Mouse (Mus musculus) liver, embryonic 11.5 days (tissue): Measurements from ENCODE around the gene Krtap1-5. TPM values are rescaled to one million over a fixed set of nuclear protein-coding genes. Genes with fewer than 3 reads are reported as not detected.
"Not testable (repeated sequence)": the region's sequence is repeated elsewhere in the genome, so short reads cannot be mapped to it uniquely, and the experiment has no call there.

Experiments
- ATAC-seq: fragments of 200-750 bp; cut with Nextera tagmentation; replicated peaks from 2 replicates; pipeline ENCODE4 v1.8.0; 2017; ENCODE audit warnings: moderate number of reproducible peaks, mild to moderate bottlenecking, moderate TSS enrichment, moderate library complexity; ENCODE audit not compliant: low FRiP score
- DNase-seq: peaks from one replicate; pipeline ENCODE4 v3.0.0-alpha.2; 2017; ENCODE audit warnings: low spot score
- H3K27ac ChIP-seq: fragments of 300-500 bp; sonication (generic); 2 replicates; pipeline ENCODE4 v1.5.1; 2014; ENCODE audit warnings: mild to moderate bottlenecking, low read depth, low read length, control low read depth
- H3K27me3 ChIP-seq: fragments of 300-500 bp; sonication (generic); replicated peaks from 2 replicates; pipeline ENCODE4 v1.6.1; 2014; ENCODE audit warnings: low read length, mixed read lengths; ENCODE audit not compliant: control insufficient read depth, insufficient read depth
- H3K36me3 ChIP-seq: fragments of 300-500 bp; sonication (generic); 2 replicates; pipeline ENCODE4 v1.6.1; 2014; ENCODE audit warnings: mild to moderate bottlenecking, low read length, moderate library complexity, mixed read lengths; ENCODE audit not compliant: control insufficient read depth, insufficient read depth
- H3K4me1 ChIP-seq: fragments of 300-500 bp; sonication (generic); replicated peaks from 2 replicates; pipeline ENCODE4 v1.6.1; 2014; ENCODE audit warnings: low read length, mixed read lengths; ENCODE audit not compliant: control insufficient read depth, insufficient read depth
- H3K4me2 ChIP-seq: fragments of 300-500 bp; sonication (generic); 2 replicates; pipeline ENCODE4 v1.6.1; 2014; ENCODE audit warnings: mild to moderate bottlenecking, control low read depth, moderate library complexity
- H3K4me3 ChIP-seq: fragments of 300-500 bp; sonication (generic); 2 replicates; pipeline ENCODE4 v1.5.1; 2014; ENCODE audit warnings: low read depth, low read length, control low read depth
- H3K9ac ChIP-seq: fragments of 300-500 bp; sonication (generic); 2 replicates; pipeline ENCODE4 v1.6.1; 2014; ENCODE audit warnings: low read depth, low read length, control low read depth
- H3K9me3 ChIP-seq: fragments of 300-500 bp; sonication (generic); 2 replicates; pipeline ENCODE4 v1.6.1; 2016; ENCODE audit warnings: low read length, inconsistent platforms, mixed read lengths; ENCODE audit not compliant: control insufficient read depth
- WGBS: fragments of 180-500 bp; shearing (Covaris S2); extraction: QIAGEN DNeasy Blood & Tissue Kit; methylation state at CpG from one replicate; pipeline ENCODE4 v1.1.7; 2014; 5-methylcytosine and 5-hydroxymethylcytosine counted together
- polyA plus RNA-seq: library from polyadenylated mRNA; unstranded; fragments of >200 nt; fragmentation: Nextera tagmentation; extraction: Ambion mirVana; gene quantifications from 2 replicates; pipeline ENCODE4 v1.2.1, GENCODE M21; 2014

Krtap1-5 gene
- not detected in 2 replicates for polyA plus RNA-seq

- Histone ChIP-seq H3K36me3 (no peaks in the 10 kb centered on the region), H3K9ac (no peak within 1 kb of the TSS), H3K27me3 (no peaks in the 10 kb centered on the region), H3K9me3 (no peaks in the 10 kb centered on the region), H3K4me2 (no peak within 1 kb of the TSS), H3K27ac (no peak within 1 kb of the TSS), H3K4me3 (no peak within 1 kb of the TSS), H3K4me1 (no peaks in the 10 kb centered on the region)
- ATAC-seq = no peak
- 89% methylated on average over 6 of the region's 6 CpGs for WGBS
- DNase-seq = no peak
Measured at GRCm38 (mm10) chr11:99580636-99581035, at the start of gene Krtap1-5. TSS of gene Krtap1-5 (minus strand) at chr11:99581016.

GRCm38 (mm10) chr11:99628138-99628537 lies 47.3 kb upstream of the Krtap1-5 start, which contains the start of gene Krtap4-1:
TSS of gene Krtap4-1 (minus strand) at chr11:99628238.
- Histone ChIP-seq H3K27me3 (no peaks in the 10 kb centered on the region), H3K4me3 (no peak within 1 kb of the TSS), H3K9me3 (no peaks in the 10 kb centered on the region), H3K4me2 (no peak within 1 kb of the TSS), H3K27ac (no peak within 1 kb of the TSS), H3K9ac (no peak within 1 kb of the TSS), H3K36me3 (no peaks in the 10 kb centered on the region), H3K4me1 (no peaks in the 10 kb centered on the region)
- 76% methylated on average over 4 of the region's 4 CpGs for WGBS
- DNase-seq (no peak), ATAC-seq (no peak)

- ATAC-seq (no peak), DNase-seq (no peak)
- Histone ChIP-seq H3K27me3 (no peaks in the 10 kb centered on the region), H3K9me3 (no peaks in the 10 kb centered on the region), H3K4me3 (no peak within 1 kb of the TSS), H3K4me2 (no peak within 1 kb of the TSS), H3K27ac (no peak within 1 kb of the TSS), H3K9ac (no peak within 1 kb of the TSS), H3K36me3 (no peaks in the 10 kb centered on the region), H3K4me1 (no peaks in the 10 kb centered on the region)
- 79% methylated on average over 2 of the region's 2 CpGs for WGBS
Measured at GRCm38 (mm10) chr11:99620335-99620734, 39.5 kb upstream of the Krtap1-5 start, which contains the start of gene Gm11562. TSS of gene Gm11562 (minus strand) at chr11:99620435.

- Histone ChIP-seq H3K36me3 (no peaks in the 10 kb centered on the region), H3K4me2 (no peak within 1 kb of the TSS), H3K27me3 (no peaks in the 10 kb centered on the region), H3K9ac (no peak within 1 kb of the TSS), H3K4me1 (no peaks in the 10 kb centered on the region), H3K27ac (no peak within 1 kb of the TSS), H3K4me3 (no peak within 1 kb of the TSS), H3K9me3 (no peaks in the 10 kb centered on the region)
- DNase-seq (no peak), ATAC-seq (no peak)
- 54% methylated on average over 3 of the region's 3 CpGs for WGBS
Measured at GRCm38 (mm10) chr11:99614796-99615363, 34.1 kb upstream of the Krtap1-5 start, which contains the start of gene Krtap2-4. TSS of gene Krtap2-4 (minus strand) at chr11:99614846.

GRCm38 (mm10) chr11:99610089-99610488 lies 29.3 kb upstream of the Krtap1-5 start, which contains the start of gene Gm11937:
TSS of gene Gm11937 (minus strand) at chr11:99610189.
- H3K27ac ChIP-seq, H3K27me3 ChIP-seq, H3K4me1 ChIP-seq, H3K9me3 ChIP-seq, H3K9ac ChIP-seq, ATAC-seq, DNase-seq, H3K4me2 ChIP-seq, H3K36me3 ChIP-seq, H3K4me3 ChIP-seq: not testable (repeated sequence)
- 49% methylated on average over 2 of the region's 2 CpGs for WGBS

- no peak overlapping the region for H3K9ac ChIP-seq
- DNase-seq (no peak), ATAC-seq (no peak)
- H3K27me3 ChIP-seq = no peaks in the 10 kb centered on the region
- H3K36me3 ChIP-seq = no peaks in the 10 kb centered on the region
- no peaks in the 10 kb centered on the region for H3K9me3 ChIP-seq
- no peaks in the 10 kb centered on the region for H3K4me1 ChIP-seq
- H3K4me3 ChIP-seq = no peak overlapping the region
- no peak overlapping the region for H3K27ac ChIP-seq
- H3K4me2 ChIP-seq = no peak overlapping the region
- 62% methylated on average over 1 of the region's 1 CpGs for WGBS
Measured at GRCm38 (mm10) chr11:99609126-99609525, 28.3 kb upstream of the Krtap1-5 start.

GRCm38 (mm10) chr11:99603208-99603607 lies 22.4 kb upstream of the Krtap1-5 start, which contains the start of gene Gm11938:
TSS of gene Gm11938 (minus strand) at chr11:99603308.
- 33% methylated on average over 1 of the region's 1 CpGs for WGBS
- H3K27me3 ChIP-seq, DNase-seq: not testable (repeated sequence)

GRCm38 (mm10) chr11:99597742-99598141 lies 16.9 kb upstream of the Krtap1-5 start, which contains the start of gene Krtap9-3:
TSS of gene Krtap9-3 (minus strand) at chr11:99598105.
- H3K27ac ChIP-seq, H3K36me3 ChIP-seq, H3K4me3 ChIP-seq, H3K9me3 ChIP-seq, H3K27me3 ChIP-seq, H3K4me1 ChIP-seq, ATAC-seq, DNase-seq, H3K9ac ChIP-seq, H3K4me2 ChIP-seq: not testable (repeated sequence)
- 82% methylated on average over 6 of the region's 6 CpGs for WGBS

More at GRCm38 (mm10) chr11:99603208-99603607, 22.4 kb upstream of the Krtap1-5 start, which contains the start of gene Gm11938:
- H3K4me2 ChIP-seq, H3K9me3 ChIP-seq, H3K4me3 ChIP-seq, H3K4me1 ChIP-seq, ATAC-seq, H3K9ac ChIP-seq, H3K27ac ChIP-seq, H3K36me3 ChIP-seq: not testable (repeated sequence)

- no peak within 1 kb of the TSS for H3K4me2 ChIP-seq
- H3K4me1 ChIP-seq = no peaks in the 10 kb centered on the region
- H3K4me3 ChIP-seq = no peak within 1 kb of the TSS
- H3K27ac ChIP-seq = no peak within 1 kb of the TSS
- H3K27me3 ChIP-seq = no peaks in the 10 kb centered on the region
- 93% methylated on average over 6 of the region's 6 CpGs for WGBS
- no peaks in the 10 kb centered on the region for H3K36me3 ChIP-seq
- H3K9ac ChIP-seq = no peak within 1 kb of the TSS
- ATAC-seq = no peak
- DNase-seq = no peak
- H3K9me3 ChIP-seq = no peaks in the 10 kb centered on the region
Measured at GRCm38 (mm10) chr11:99590981-99591380, 10.2 kb upstream of the Krtap1-5 start, which contains the start of gene Krtap1-3. TSS of gene Krtap1-3 (minus strand) at chr11:99591339.
